Mouse (Mus musculus) kidney, adult 11 months (tissue): Measurements from ENCODE around the gene Gm4450.
"Not testable (repeated sequence)": the region's sequence is repeated elsewhere in the genome, so short reads cannot be mapped to it uniquely, and the experiment has no call there.

Experiments used
- DNase-seq: peaks from one replicate; pipeline ENCODE4 v3.0.0; 2022

The Gm4450 gene

GRCm38 (mm10) chr3:98416426-98417250, 40.3 kb downstream of the Gm4450 start:
- DNase-seq: peak; percentile 64

DNA sequence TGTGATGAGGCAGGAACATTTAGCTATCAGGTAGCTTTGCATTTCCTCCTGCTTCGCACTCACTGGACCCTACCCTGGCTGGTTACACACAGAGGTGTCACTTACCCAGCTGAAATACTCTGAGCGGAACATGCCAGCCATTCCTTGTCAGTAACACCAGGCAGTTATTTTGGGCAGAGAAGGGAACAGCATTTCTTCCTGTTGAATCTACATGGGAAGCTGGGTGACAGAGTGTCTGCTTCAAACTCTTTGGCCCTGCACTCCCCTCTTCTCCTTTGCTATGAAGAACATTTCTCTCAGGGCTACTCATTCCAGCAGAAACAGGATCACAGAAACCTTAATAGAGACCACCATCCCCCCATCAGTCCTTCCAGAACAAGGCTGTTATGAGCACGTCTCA, 42.6 kb downstream of the Gm4450 start:
- DNase-seq: no peak

DNA sequence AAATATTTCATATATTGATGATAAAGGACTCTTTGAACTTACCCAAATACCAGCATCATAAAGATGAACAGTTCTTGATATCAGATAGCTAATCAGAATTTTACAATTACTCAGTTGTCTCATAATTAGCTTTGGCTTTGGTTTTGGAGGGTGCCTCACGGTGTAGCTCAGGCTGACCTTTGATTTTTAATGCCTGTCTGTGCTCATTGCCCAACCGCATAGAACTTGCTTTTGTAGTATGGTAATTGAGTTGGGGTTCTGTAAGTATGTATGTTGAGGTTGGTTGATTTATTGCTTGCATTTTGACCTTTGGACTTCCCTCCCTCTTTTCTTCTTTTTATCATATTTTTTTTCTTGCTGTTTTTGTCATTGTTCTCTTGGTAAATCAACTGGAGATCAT, 43.2 kb downstream of the Gm4450 start:
- no peak for DNase-seq

- DNase-seq: not testable (repeated sequence)
Observed at GRCm38 (mm10) chr3:98410619-98411580, 46.0 kb downstream of the Gm4450 start.

- DNase-seq: peak; percentile 3
Observed at GRCm38 (mm10) chr3:98407261-98407780, 49.6 kb downstream of the Gm4450 start.

DNA sequence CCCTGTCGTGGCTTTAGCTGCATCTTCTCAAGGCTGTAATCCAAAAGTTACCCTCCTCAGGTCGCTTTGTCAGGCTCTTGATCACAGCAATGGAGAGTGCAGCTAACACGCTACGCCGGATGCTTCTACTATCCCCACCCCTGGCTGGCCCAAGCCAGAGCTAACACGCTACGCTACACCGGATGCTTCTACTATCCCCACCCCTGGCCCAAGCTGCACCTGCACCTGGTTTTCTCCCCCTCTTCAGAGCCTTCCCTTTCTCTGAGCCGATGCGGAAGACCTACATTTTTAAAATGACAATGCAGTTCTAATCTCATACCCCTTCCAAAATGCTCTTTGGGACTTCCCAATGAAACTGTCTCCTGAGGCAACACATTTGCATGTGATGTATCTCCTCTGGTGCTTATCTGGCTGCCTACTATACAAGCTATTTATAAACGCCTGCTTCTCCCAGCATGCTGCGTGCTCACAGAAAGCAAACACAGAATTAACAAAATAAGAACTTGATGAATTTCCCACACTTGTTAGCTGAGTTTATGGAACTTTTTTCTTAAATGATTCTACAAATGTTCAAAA, 50.3 kb downstream of the Gm4450 start:
- DNase-seq: peak; percentile 1

GRCm38 (mm10) chr3:98405877-98406276, 51.0 kb downstream of the Gm4450 start:
- peak; percentile 0 for DNase-seq

DNA sequence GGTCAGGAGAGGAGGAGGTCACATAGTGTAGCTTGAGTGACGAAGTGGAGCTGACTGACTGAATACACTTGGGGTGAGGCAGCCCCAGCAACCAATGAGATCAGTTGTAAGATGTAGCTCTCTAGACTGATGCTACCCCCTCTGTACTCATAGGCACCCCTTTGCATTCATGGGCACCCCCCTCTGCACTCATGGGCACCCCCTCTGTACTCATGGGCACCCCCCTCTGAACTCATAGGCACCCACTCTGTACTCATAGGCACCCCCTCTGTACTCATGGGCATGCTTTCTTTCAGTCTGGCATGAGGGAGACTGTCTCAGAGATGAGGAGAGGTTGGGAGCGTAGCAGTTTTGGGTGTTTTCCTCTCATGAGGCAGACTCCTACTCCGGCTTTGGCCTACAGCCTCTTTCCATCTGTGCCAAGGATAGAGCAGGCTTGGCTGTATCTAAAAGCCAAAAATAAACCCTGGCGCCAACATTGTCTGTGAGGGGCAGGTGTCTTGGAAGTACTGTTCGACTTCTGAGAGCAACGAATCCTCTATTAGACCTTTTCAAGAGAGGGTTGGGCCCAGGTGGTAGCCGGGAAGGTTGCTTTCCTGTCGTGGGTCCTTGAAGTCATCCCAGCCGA, 52.5 kb downstream of the Gm4450 start:
- DNase-seq: peak; percentile 0
